Mouse (Mus musculus): ENCODE measurements around the gene Elovl3. TPM values are rescaled to one million over a fixed set of nuclear protein-coding genes. Genes with fewer than 3 reads are reported as not detected.

Gene Elovl3
- polyA plus RNA-seq, 1 experiment from 2014 or later = not detected

- Histone ChIP-seq H3K4me2 (replicated peaks; ENCODE audit: low read depth) (no peak overlapping the region), H3K36me3 (ENCODE audit: control insufficient read depth, insufficient read depth) (peaks cover 32% of the 10 kb centered on the region), H3K4me1 (replicated peaks; ENCODE audit: control insufficient read depth, insufficient read depth, low read length) (no peaks in the 10 kb centered on the region), H3K4me3 (ENCODE audit: low read depth, low read length) (no peak overlapping the region), H3K9ac (ENCODE audit: low read depth, low read length) (no peak overlapping the region), H3K27ac (ENCODE audit: low read depth, low read length) (no peak overlapping the region), H3K27me3 (replicated peaks; ENCODE audit: control insufficient read depth, insufficient read depth, low read length) (no peaks in the 10 kb centered on the region), H3K9me3 (ENCODE audit: control insufficient read depth) (no peaks in the 10 kb centered on the region)
- no peak for ATAC-seq
- 88% methylated on average over 3 of the region's 3 CpGs for WGBS
- no peak for TF ChIP-seq CTCF (IDR thresholded peaks at IDR 0.05; ENCODE audit: low read depth)
Measured at GRCm38 (mm10) chr19:46169396-46169795, 37.7 kb downstream of the Elovl3 start.

- no peaks in the 10 kb centered on the region for H3K9me3 ChIP-seq (ENCODE audit: control insufficient read depth)
- no peak for TF ChIP-seq CTCF (IDR thresholded peaks at IDR 0.05; ENCODE audit: low read depth)
- H3K4me1 ChIP-seq (replicated peaks; ENCODE audit: control insufficient read depth, insufficient read depth, low read length) = no peaks in the 10 kb centered on the region
- H3K36me3 ChIP-seq (ENCODE audit: control insufficient read depth, insufficient read depth) = peaks cover 27% of the 10 kb centered on the region
- ATAC-seq = no peak
- H3K9ac ChIP-seq (ENCODE audit: low read depth, low read length) = no peak overlapping the region
- H3K27ac ChIP-seq (ENCODE audit: low read depth, low read length) = no peak overlapping the region
- H3K4me2 ChIP-seq (replicated peaks; ENCODE audit: low read depth) = no peak overlapping the region
- H3K27me3 ChIP-seq (replicated peaks; ENCODE audit: control insufficient read depth, insufficient read depth, low read length) = no peaks in the 10 kb centered on the region
- WGBS = 62% methylated on average over 1 of the region's 1 CpGs
- H3K4me3 ChIP-seq (ENCODE audit: low read depth, low read length) = no peak overlapping the region
Measured at GRCm38 (mm10) chr19:46169913-46170312, 38.2 kb downstream of the Elovl3 start.

- no peaks in the 10 kb centered on the region for H3K4me1 ChIP-seq (replicated peaks; ENCODE audit: control insufficient read depth, insufficient read depth, low read length)
- no peak overlapping the region for H3K9ac ChIP-seq (ENCODE audit: low read depth, low read length)
- WGBS = 70% methylated on average over 5 of the region's 5 CpGs
- TF ChIP-seq CTCF (IDR thresholded peaks at IDR 0.05; ENCODE audit: low read depth) = no peak
- peaks cover 14% of the 10 kb centered on the region for H3K36me3 ChIP-seq (ENCODE audit: control insufficient read depth, insufficient read depth)
- no peak for ATAC-seq
- H3K4me3 ChIP-seq (ENCODE audit: low read depth, low read length) = no peak overlapping the region
- no peak overlapping the region for H3K27ac ChIP-seq (ENCODE audit: low read depth, low read length)
- H3K4me2 ChIP-seq (replicated peaks; ENCODE audit: low read depth) = no peak overlapping the region
- H3K9me3 ChIP-seq (ENCODE audit: control insufficient read depth) = no peaks in the 10 kb centered on the region
- no peaks in the 10 kb centered on the region for H3K27me3 ChIP-seq (replicated peaks; ENCODE audit: control insufficient read depth, insufficient read depth, low read length)
Measured at GRCm38 (mm10) chr19:46172541-46172940, 40.8 kb downstream of the Elovl3 start.

- no peak overlapping the region for H3K9ac ChIP-seq (ENCODE audit: low read depth, low read length)
Measured at GRCm38 (mm10) chr19:46175173-46175572, 43.5 kb downstream of the Elovl3 start.

GRCm38 (mm10) chr19:46177046-46177445 is 45.3 kb downstream of the Elovl3 start:
- Histone ChIP-seq H3K9me3 (ENCODE audit: control insufficient read depth) (no peaks in the 10 kb centered on the region), H3K4me1 (replicated peaks; ENCODE audit: control insufficient read depth, insufficient read depth, low read length) (no peaks in the 10 kb centered on the region), H3K9ac (ENCODE audit: low read depth, low read length) (no peak overlapping the region), H3K36me3 (ENCODE audit: control insufficient read depth, insufficient read depth) (peaks cover 4% of the 10 kb centered on the region; the same call in 1 of the 2 replicates), H3K27ac (ENCODE audit: low read depth, low read length) (no peak overlapping the region), H3K4me3 (ENCODE audit: low read depth, low read length) (no peak overlapping the region), H3K27me3 (replicated peaks; ENCODE audit: control insufficient read depth, insufficient read depth, low read length) (no peaks in the 10 kb centered on the region), H3K4me2 (replicated peaks; ENCODE audit: low read depth) (no peak overlapping the region)
- WGBS = 51% methylated on average over 5 of the region's 5 CpGs
- TF ChIP-seq CTCF (IDR thresholded peaks at IDR 0.05; ENCODE audit: low read depth) = no peak
- no peak for ATAC-seq

More at GRCm38 (mm10) chr19:46175173-46175572, 43.5 kb downstream of the Elovl3 start:
- no peaks in the 10 kb centered on the region for H3K27me3 ChIP-seq (replicated peaks; ENCODE audit: control insufficient read depth, insufficient read depth, low read length)
- no peak for TF ChIP-seq CTCF (IDR thresholded peaks at IDR 0.05; ENCODE audit: low read depth)
- no peak for ATAC-seq
- H3K4me1 ChIP-seq (replicated peaks; ENCODE audit: control insufficient read depth, insufficient read depth, low read length) = no peaks in the 10 kb centered on the region
- H3K36me3 ChIP-seq (ENCODE audit: control insufficient read depth, insufficient read depth) = peaks cover 14% of the 10 kb centered on the region
- no peak overlapping the region for H3K27ac ChIP-seq (ENCODE audit: low read depth, low read length)
- H3K9me3 ChIP-seq (ENCODE audit: control insufficient read depth) = no peaks in the 10 kb centered on the region
- no peak overlapping the region for H3K4me3 ChIP-seq (ENCODE audit: low read depth, low read length)
- H3K4me2 ChIP-seq (replicated peaks; ENCODE audit: low read depth) = no peak overlapping the region

GRCm38 (mm10) chr19:46180274-46180673 is 48.6 kb downstream of the Elovl3 start:
- no peak overlapping the region for H3K9ac ChIP-seq (ENCODE audit: low read depth, low read length)
- H3K27me3 ChIP-seq (replicated peaks; ENCODE audit: control insufficient read depth, insufficient read depth, low read length) = no peaks in the 10 kb centered on the region
- H3K4me2 ChIP-seq (replicated peaks; ENCODE audit: low read depth) = no peak overlapping the region
- no peaks in the 10 kb centered on the region for H3K9me3 ChIP-seq (ENCODE audit: control insufficient read depth)
- WGBS = 89% methylated on average over 2 of the region's 2 CpGs
- TF ChIP-seq CTCF (IDR thresholded peaks at IDR 0.05; ENCODE audit: low read depth) = no peak
- ATAC-seq = no peak
- no peaks in the 10 kb centered on the region for H3K4me1 ChIP-seq (replicated peaks; ENCODE audit: control insufficient read depth, insufficient read depth, low read length)
- H3K4me3 ChIP-seq (ENCODE audit: low read depth, low read length) = no peak overlapping the region
- no peaks in the 10 kb centered on the region; the same call in 1 of the 2 replicates for H3K36me3 ChIP-seq (ENCODE audit: control insufficient read depth, insufficient read depth)
- no peak overlapping the region for H3K27ac ChIP-seq (ENCODE audit: low read depth, low read length)

- Histone ChIP-seq H3K9me3 (ENCODE audit: control insufficient read depth) (no peaks in the 10 kb centered on the region), H3K4me2 (replicated peaks; ENCODE audit: low read depth) (no peak overlapping the region), H3K4me1 (replicated peaks; ENCODE audit: control insufficient read depth, insufficient read depth, low read length) (no peaks in the 10 kb centered on the region), H3K36me3 (ENCODE audit: control insufficient read depth, insufficient read depth) (no peaks in the 10 kb centered on the region; the same call in 1 of the 2 replicates), H3K9ac (ENCODE audit: low read depth, low read length) (no peak overlapping the region), H3K27ac (ENCODE audit: low read depth, low read length) (no peak overlapping the region), H3K4me3 (ENCODE audit: low read depth, low read length) (no peak overlapping the region), H3K27me3 (replicated peaks; ENCODE audit: control insufficient read depth, insufficient read depth, low read length) (no peaks in the 10 kb centered on the region)
- peak; percentile 51 for ATAC-seq
- no peak for TF ChIP-seq CTCF (IDR thresholded peaks at IDR 0.05; ENCODE audit: low read depth)
- WGBS = 69% methylated on average over 3 of the region's 3 CpGs
Measured at GRCm38 (mm10) chr19:46182241-46182640, 50.5 kb downstream of the Elovl3 start.

Other genes starting within 250 kb of the Elovl3 start
- gene Armh3, start 133.4 kb upstream of the Elovl3 start, polyA plus RNA-seq (2015; fragmentation: Nextera tagmentation; extraction: Ambion mirVana) = 9.9 and 10.1 TPM in 2 replicates
- gene Hps6, start 128.4 kb upstream of the Elovl3 start, polyA plus RNA-seq (2015; fragmentation: Nextera tagmentation; extraction: Ambion mirVana) = 5.3 and 5.4 TPM in 2 replicates
- gene Pprc1, start 87.0 kb upstream of the Elovl3 start, polyA plus RNA-seq (2015; fragmentation: Nextera tagmentation; extraction: Ambion mirVana) = 8.3 and 8.8 TPM in 2 replicates
- 31.0 and 35.5 TPM in 2 replicates for gene Ldb1, start 86.7 kb upstream of the Elovl3 start, polyA plus RNA-seq (2015; fragmentation: Nextera tagmentation; extraction: Ambion mirVana)
- 22.2 and 25.1 TPM in 2 replicates for gene Nolc1, start 56.0 kb upstream of the Elovl3 start, polyA plus RNA-seq (2015; fragmentation: Nextera tagmentation; extraction: Ambion mirVana)
- not detected in 2 replicates for gene Pitx3, start 16.4 kb downstream of the Elovl3 start, polyA plus RNA-seq (2015; fragmentation: Nextera tagmentation; extraction: Ambion mirVana)
- gene Gbf1, start 20.6 kb downstream of the Elovl3 start, polyA plus RNA-seq (2015; fragmentation: Nextera tagmentation; extraction: Ambion mirVana) = 28.0 and 32.1 TPM in 2 replicates
- 6.1 and 6.7 TPM in 2 replicates for gene Nfkb2, start 172.4 kb downstream of the Elovl3 start, polyA plus RNA-seq (2015; fragmentation: Nextera tagmentation; extraction: Ambion mirVana)
- gene Psd, start 195.3 kb downstream of the Elovl3 start, polyA plus RNA-seq (2015; fragmentation: Nextera tagmentation; extraction: Ambion mirVana) = 27.1 and 30.1 TPM in 2 replicates
- 22.0 and 25.3 TPM in 2 replicates for gene Fbxl15, start 196.3 kb downstream of the Elovl3 start, polyA plus RNA-seq (2015; fragmentation: Nextera tagmentation; extraction: Ambion mirVana)
- 78.8 and 80.0 TPM in 2 replicates for gene Cuedc2, start 206.8 kb downstream of the Elovl3 start, polyA plus RNA-seq (2015; fragmentation: Nextera tagmentation; extraction: Ambion mirVana)
- gene Mfsd13a, start 209.2 kb downstream of the Elovl3 start, polyA plus RNA-seq (2015; fragmentation: Nextera tagmentation; extraction: Ambion mirVana) = 11.8 and 12.7 TPM in 2 replicates
- gene 2310034G01Rik, start 218.4 kb downstream of the Elovl3 start, polyA plus RNA-seq (2015; fragmentation: Nextera tagmentation; extraction: Ambion mirVana) = 1.1 and 1.3 TPM in 2 replicates